In genomic region chr2:164396911-164397310, GRCm38 (mm10) we compare ENCODE assay signal across 23 mouse cellular contexts. TPM values are rescaled to one million over a fixed set of nuclear protein-coding genes. Genes with fewer than 3 reads are reported as not detected.
"Had no signal": no experiment of that assay in that cellular context is flagged by ENCODE, and none has a peak within 500 bp of the region (broad histone marks: within the 10 kb centered on the region; RNA-seq: fewer than 3 reads in every experiment).

No protein-coding gene starts in this region.

- DNase-seq: lung, adult 2 months; lung, postnatal 14 days; lung, postnatal 36 days; retina, postnatal 1 day; right cerebral cortex, adult 18-20 months; right cerebral cortex, postnatal 25 days; thymus, adult 2 months; thymus, postnatal 25 days; thymus, postnatal 4 days had no signal

- H3K27ac ChIP-seq: lung, embryonic 15.5 days; macrophage; midbrain, embryonic 13.5 days; midbrain, embryonic 15.5 days; neural tube, embryonic 12.5 days; stomach, embryonic 15.5 days; stomach, postnatal 0 days had no signal

- H3K4me3 ChIP-seq: lung, embryonic 15.5 days; megakaryocyte, embryonic 14.5 days; midbrain, embryonic 13.5 days; midbrain, embryonic 15.5 days; neural tube, embryonic 12.5 days; stomach, embryonic 15.5 days had no signal

- H3K9ac ChIP-seq: lung, embryonic 15.5 days; midbrain, embryonic 13.5 days; midbrain, embryonic 15.5 days; neural tube, embryonic 12.5 days; stomach, embryonic 15.5 days had no signal

- H3K9me3 ChIP-seq: lung, embryonic 15.5 days; midbrain, embryonic 15.5 days; stomach, embryonic 15.5 days had no signal

- H3K36me3 ChIP-seq: lung, embryonic 15.5 days; midbrain, embryonic 13.5 days; midbrain, embryonic 15.5 days; neural tube, embryonic 12.5 days; stomach, embryonic 15.5 days had no signal

- ATAC-seq: lung, postnatal 0 days; midbrain, embryonic 13.5 days; midbrain, embryonic 15.5 days had no signal

- H3K4me1 ChIP-seq: midbrain, embryonic 13.5 days; neural tube, embryonic 12.5 days had no signal

- H3K4me2 ChIP-seq: lung, embryonic 15.5 days; midbrain, embryonic 11.5 days; midbrain, embryonic 13.5 days; midbrain, embryonic 15.5 days; neural tube, embryonic 12.5 days; stomach, embryonic 15.5 days had no signal

RNA-seq across cellular contexts. Expression of gene Rbpjl, which starts 6.0 kb away (rescaled TPM):
- total RNA-seq: monocyte, adult 5-6 weeks had no signal
- polyA plus RNA-seq: macrophage; midbrain, embryonic 11.5 days; midbrain, embryonic 13.5 days; midbrain, embryonic 15.5 days had no signal

RNA-seq across cellular contexts. Expression of gene Slpi, which starts 8.0 kb away (rescaled TPM):
- total RNA-seq: midbrain, postnatal 0 days had no signal
- polyA plus RNA-seq: midbrain, embryonic 15.5 days; neural tube, embryonic 12.5 days; neural tube, embryonic 14.5 days had no signal

RNA-seq across cellular contexts. Expression of gene Matn4, which starts 8.0 kb away (rescaled TPM):
- total RNA-seq: monocyte, adult 5-6 weeks; neutrophil, adult 5-6 weeks had no signal
- polyA plus RNA-seq: macrophage had no signal
